Mouse (Mus musculus) megakaryocyte, adult 5-6 weeks (primary cell): ENCODE measurements at regions not wholly inside any gene's neighbourhood (a gene's known extent, or its start where the extent isn't known, plus 50 kb on each side); places are given as distances from the start of the nearest gene placed in this dataset.

Source experiments
- ATAC-seq: 2 replicates; pipeline ENCODE4 v1.8.0; 2016; ENCODE audit warnings: mild to moderate bottlenecking, inconsistent platforms; ENCODE audit not compliant: poor library complexity, severe bottlenecking

GRCm38 (mm10) chr7:75923951-75924467 is 75.9 kb downstream of the Klhl25 start:
- no peak for ATAC-seq

- peak; percentile 30; the same call in 1 of the 2 replicates for ATAC-seq
These were observed 79.4 kb downstream of the Klhl25 start for GRCm38 (mm10) chr7:75927537-75927936.

GRCm38 (mm10) chr7:75943844-75944243 is 95.7 kb downstream of the Klhl25 start:
- ATAC-seq: no peak

- ATAC-seq: no peak
These were observed 107.6 kb downstream of the Klhl25 start for GRCm38 (mm10) chr7:75955671-75956070.

GRCm38 (mm10) chr7:75957366-75957765 is 109.3 kb downstream of the Klhl25 start:
- no peak for ATAC-seq

GRCm38 (mm10) chr7:75959903-75960620 is 112.0 kb downstream of the Klhl25 start:
- no peak for ATAC-seq

GRCm38 (mm10) chr7:75968177-75968576 is 120.1 kb downstream of the Klhl25 start:
- no peak for ATAC-seq

- no peak for ATAC-seq
These were observed 122.8 kb downstream of the Klhl25 start for GRCm38 (mm10) chr7:75970914-75971313.

- no peak for ATAC-seq
These were observed 123.6 kb downstream of the Klhl25 start for GRCm38 (mm10) chr7:75971706-75972105.

- no peak for ATAC-seq
These were observed 133.4 kb downstream of the Klhl25 start for GRCm38 (mm10) chr7:75981560-75981959.

- no peak for ATAC-seq
These were observed 135.1 kb downstream of the Klhl25 start for GRCm38 (mm10) chr7:75983029-75983808.

- no peak for ATAC-seq
These were observed 135.7 kb downstream of the Klhl25 start for GRCm38 (mm10) chr7:75983809-75984171.

- no peak for ATAC-seq
These were observed 150.7 kb downstream of the Klhl25 start for GRCm38 (mm10) chr7:75998853-75999252.

GRCm38 (mm10) chr7:75999324-75999907 is 151.3 kb downstream of the Klhl25 start:
- no peak for ATAC-seq

GRCm38 (mm10) chr7:76001012-76001411 is 152.9 kb downstream of the Klhl25 start:
- no peak for ATAC-seq

- no peak for ATAC-seq
These were observed 160.1 kb downstream of the Klhl25 start for GRCm38 (mm10) chr7:76008226-76008625.

GRCm38 (mm10) chr7:76047743-76048142 is 181.9 kb upstream of the Agbl1 start:
- ATAC-seq: no peak

GRCm38 (mm10) chr7:76049342-76049741 is 180.3 kb upstream of the Agbl1 start:
- ATAC-seq: no peak

GRCm38 (mm10) chr7:76053843-76054242 is 175.8 kb upstream of the Agbl1 start:
- ATAC-seq: no peak

GRCm38 (mm10) chr7:76099149-76099548 is 130.5 kb upstream of the Agbl1 start:
- ATAC-seq: no peak

- ATAC-seq: no peak
These were observed 108.3 kb upstream of the Agbl1 start for GRCm38 (mm10) chr7:76121242-76121844.
